Mouse (Mus musculus) cortical plate, adult 2 months (tissue): ENCODE results near the gene Fam107b.

ENCODE experiments used
- CTCF ChIP-seq: fragments of 200-500 bp; IDR thresholded peaks from 2 replicates; pipeline ENCODE4 v1.5.1; 2011; ENCODE audit warnings: mild to moderate bottlenecking, control low read depth, low read length; ENCODE audit not compliant: insufficient read depth; ENCODE audit errors: extremely low read depth
- POLR2A ChIP-seq: fragments of 200-500 bp; IDR thresholded peaks from 2 replicates; pipeline ENCODE4 v1.6.1; 2011; ENCODE audit warnings: mild to moderate bottlenecking, low read length, control low read depth; ENCODE audit not compliant: insufficient read depth; ENCODE audit errors: extremely low read depth

DNA sequence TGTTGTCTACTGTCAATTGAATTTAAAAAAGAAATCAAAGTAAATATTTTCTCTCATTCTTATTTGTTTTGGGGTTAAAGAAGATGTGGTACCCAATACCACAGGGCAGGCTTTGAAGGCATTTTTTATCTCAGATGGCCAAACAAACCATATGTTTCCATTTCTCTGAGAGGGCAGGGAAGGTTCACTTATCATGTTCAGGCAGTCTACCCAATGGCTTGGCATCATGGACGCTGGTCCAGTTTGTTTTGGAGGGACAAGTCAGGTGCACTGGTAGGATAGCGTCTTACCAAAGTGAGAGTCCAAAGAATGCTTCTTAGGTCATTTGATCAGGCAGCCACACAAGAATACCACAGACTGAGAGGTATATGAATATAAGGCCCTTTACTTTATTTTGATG, 139.6 kb downstream of the Fam107b start:
- TF ChIP-seq POLR2A (no peak), CTCF (no peak)
